Mouse (Mus musculus) midbrain, embryonic 13.5 days (tissue): ENCODE data around the gene Colgalt2. TPM values are rescaled to one million over a fixed set of nuclear protein-coding genes. Genes with fewer than 3 reads are reported as not detected.
A peak's percentile ranks its signal among the peaks of the same experiment; 100 is the strongest.

Experiments used
- ATAC-seq: fragments of 200-750 bp; cut with Nextera tagmentation; 2 replicates; pipeline ENCODE4 v1.8.0; 2017; ENCODE audit warnings: mild to moderate bottlenecking, moderate TSS enrichment, moderate library complexity
- H3K27ac ChIP-seq: fragments of 300-500 bp; sonication (generic); 2 replicates; pipeline ENCODE4 v1.5.1; 2015; ENCODE audit warnings: inconsistent platforms, mild to moderate bottlenecking, moderate library complexity
- H3K27me3 ChIP-seq: fragments of 300-500 bp; sonication (generic); 2 replicates; pipeline ENCODE4 v1.6.1; 2015; ENCODE audit warnings: mild to moderate bottlenecking, inconsistent platforms
- H3K36me3 ChIP-seq: fragments of 300-500 bp; sonication (generic); 2 replicates; pipeline ENCODE4 v1.6.1; 2015; ENCODE audit warnings: mild to moderate bottlenecking, inconsistent platforms
- H3K4me1 ChIP-seq: fragments of 300-500 bp; sonication (generic); replicated peaks from 2 replicates; pipeline ENCODE4 v1.6.1; 2015; ENCODE audit warnings: inconsistent platforms
- H3K4me2 ChIP-seq: fragments of 300-500 bp; sonication (generic); replicated peaks from 2 replicates; pipeline ENCODE4 v1.6.1; 2015; ENCODE audit warnings: moderate library complexity, mild to moderate bottlenecking, inconsistent platforms
- H3K4me3 ChIP-seq: fragments of 300-500 bp; sonication (generic); replicated peaks from 2 replicates; pipeline ENCODE4 v1.5.1; 2015; ENCODE audit warnings: mild to moderate bottlenecking, inconsistent platforms
- H3K9ac ChIP-seq: fragments of 300-500 bp; sonication (generic); replicated peaks from 2 replicates; pipeline ENCODE4 v1.6.1; 2015; ENCODE audit warnings: mild to moderate bottlenecking, inconsistent platforms
- H3K9me3 ChIP-seq: fragments of 300-500 bp; sonication (generic); 2 replicates; pipeline ENCODE4 v1.6.1; 2016; ENCODE audit warnings: mild to moderate bottlenecking, inconsistent platforms
- WGBS: fragments of 180-500 bp; shearing (Covaris S2); methylation state at CpG from one replicate; pipeline ENCODE4 v1.1.7; 2015; 5-methylcytosine and 5-hydroxymethylcytosine counted together
- polyA plus RNA-seq: library from polyadenylated mRNA; unstranded; fragments of >200 nt; fragmentation: Nextera tagmentation; extraction: Ambion mirVana; gene quantifications from 2 replicates; pipeline ENCODE4 v1.2.1, GENCODE M21; 2015

The Colgalt2 gene
- polyA plus RNA-seq, 1 experiment from 2014 or later: 2.2 TPM

DNA sequence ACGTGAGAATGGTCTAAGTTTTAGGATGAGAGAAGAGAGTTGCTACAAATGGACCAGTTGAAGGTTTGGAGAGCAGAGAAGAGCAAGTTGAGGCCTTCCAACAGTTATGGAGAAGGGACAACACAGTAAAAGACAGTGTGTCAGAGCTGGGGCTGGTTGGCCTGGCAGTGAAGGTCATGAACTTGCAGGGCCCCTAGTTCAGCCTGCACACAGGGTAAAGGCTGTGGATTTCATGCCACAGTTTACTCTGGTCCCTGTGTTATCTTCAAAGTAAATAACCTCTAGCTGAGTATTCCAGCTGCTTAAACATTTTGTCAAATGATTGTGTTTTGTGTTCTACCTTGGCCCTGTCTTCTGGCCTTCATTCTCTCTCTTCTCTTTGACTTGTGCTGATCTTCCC, 922 bp upstream of the Colgalt2 start:
- Histone ChIP-seq H3K4me1 (peaks cover 14% of the 10 kb centered on the region), H3K27ac (no peak overlapping the region), H3K9ac (no peak overlapping the region), H3K9me3 (no peaks in the 10 kb centered on the region), H3K27me3 (peaks cover 26% of the 10 kb centered on the region), H3K36me3 (no peaks in the 10 kb centered on the region), H3K4me2 (no peak overlapping the region), H3K4me3 (no peak overlapping the region)
- WGBS: 66% methylated on average over 1 of the region's 1 CpGs
- ATAC-seq: no peak

DNA sequence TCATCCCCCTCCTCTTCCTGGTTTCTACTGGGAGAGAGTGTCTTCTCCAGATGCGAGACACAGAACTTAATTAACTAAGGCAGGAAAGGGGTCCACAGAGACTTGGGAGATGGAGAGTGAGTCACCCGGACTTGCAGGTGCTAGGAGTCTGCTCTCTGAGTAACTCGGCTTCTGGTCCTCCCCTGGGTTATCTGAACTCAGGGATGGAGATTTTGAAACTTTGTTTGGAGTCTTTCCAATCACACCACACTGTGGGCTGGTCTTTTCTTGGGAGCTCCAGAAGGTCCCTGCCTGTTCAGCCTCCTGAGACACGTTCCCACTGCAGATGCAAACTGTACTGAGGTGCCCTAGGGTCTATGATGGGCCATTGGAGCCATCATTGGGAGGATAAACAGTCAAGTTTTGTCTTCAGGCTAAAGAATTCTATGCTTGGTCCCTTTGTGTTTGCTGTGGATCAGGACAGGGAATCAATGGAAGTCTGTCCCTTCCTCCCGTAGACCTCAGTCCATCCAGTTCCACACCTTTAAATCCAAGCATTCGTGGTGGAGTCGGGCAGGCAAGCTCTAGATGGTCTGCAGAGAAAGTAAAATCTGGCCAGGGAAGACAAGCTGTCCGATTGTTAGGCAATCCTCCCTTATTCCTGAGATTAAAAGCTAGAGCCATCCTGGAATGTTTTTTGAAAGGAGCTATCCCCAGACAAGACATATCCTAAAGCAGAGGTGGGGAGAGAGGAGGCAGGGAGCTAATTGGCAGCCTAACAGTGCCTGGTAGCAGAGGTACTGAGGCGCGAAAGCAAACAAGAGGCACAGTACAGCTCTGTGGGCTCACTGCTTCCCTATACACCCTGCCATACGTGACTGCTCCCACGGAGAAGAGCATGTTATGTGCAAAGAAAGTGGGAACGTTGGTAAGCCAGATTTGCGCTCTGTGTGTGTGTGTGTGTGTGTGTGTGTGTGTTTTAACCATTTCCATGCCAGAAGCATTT, 1.2 kb downstream of the Colgalt2 start:
- H3K9me3 ChIP-seq: no peaks in the 10 kb centered on the region
- no peak overlapping the region for H3K27ac ChIP-seq
- no peaks in the 10 kb centered on the region for H3K36me3 ChIP-seq
- peak; percentile 62 for ATAC-seq
- peaks cover 14% of the 10 kb centered on the region for H3K4me1 ChIP-seq
- peak overlapping the region; percentile 86 for H3K4me2 ChIP-seq
- peak overlapping the region; percentile 64 for H3K4me3 ChIP-seq
- 18% methylated on average over 14 of the region's 14 CpGs for WGBS
- peak overlapping the region; percentile 80 for H3K9ac ChIP-seq
- H3K27me3 ChIP-seq: peaks cover 26% of the 10 kb centered on the region

DNA sequence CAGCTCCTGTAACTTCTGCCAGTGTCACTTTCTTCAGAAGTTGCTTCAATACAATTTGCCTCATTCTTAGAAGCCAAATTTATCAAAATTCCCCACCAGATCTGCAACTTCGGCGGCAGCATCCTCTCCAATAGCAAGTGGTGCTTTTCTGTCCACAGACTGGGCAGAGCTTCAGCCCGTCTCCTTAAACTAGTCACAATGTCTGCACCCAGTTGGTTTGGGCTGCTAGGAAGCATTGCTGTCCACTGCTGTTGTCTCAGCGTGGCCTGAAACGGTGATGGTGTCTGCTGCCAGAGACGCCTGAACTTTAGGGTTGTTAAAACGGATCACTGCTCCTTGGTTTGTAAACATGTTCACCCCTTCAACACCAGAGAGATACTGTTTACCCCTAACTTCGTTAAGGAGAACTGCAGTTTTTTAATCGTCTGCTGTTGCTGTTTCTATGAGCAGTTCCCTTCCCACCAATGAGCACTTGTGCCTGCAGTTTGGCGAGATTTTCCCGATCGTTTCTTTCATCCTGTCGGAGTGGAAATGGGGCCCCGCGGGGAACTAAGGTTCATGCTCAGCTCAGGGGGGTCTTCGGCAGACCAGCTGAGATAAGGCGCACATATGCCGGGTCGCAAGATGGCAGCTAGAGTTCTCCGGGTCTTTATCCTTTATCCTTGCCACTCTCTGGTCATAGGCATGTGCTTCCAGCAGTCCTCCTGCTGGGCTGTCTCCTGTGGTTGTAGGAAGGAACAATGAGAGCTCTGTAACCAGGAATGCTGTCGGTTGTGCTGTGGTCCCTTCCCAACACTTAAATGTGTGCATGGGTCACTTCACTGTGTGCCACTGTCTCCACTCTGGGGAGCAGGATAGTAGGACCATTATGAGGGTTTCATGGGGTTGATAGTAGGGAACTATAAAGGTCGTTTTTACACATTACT, 7.7 kb downstream of the Colgalt2 start:
- 0 out of 2 replicates have a peak, but pooled peaks cover 5% of the 10 kb centered on the region for H3K27me3 ChIP-seq
- no peaks in the 10 kb centered on the region for H3K36me3 ChIP-seq
- ATAC-seq: peak; percentile 37; the same call in 1 of the 2 replicates
- no peak overlapping the region for H3K27ac ChIP-seq
- no peaks in the 10 kb centered on the region; the same call in 1 of the 2 replicates for H3K9me3 ChIP-seq
- no peak overlapping the region for H3K9ac ChIP-seq
- H3K4me3 ChIP-seq: no peak overlapping the region
- no peaks in the 10 kb centered on the region for H3K4me1 ChIP-seq
- 47% methylated on average over 22 of the region's 22 CpGs for WGBS
- H3K4me2 ChIP-seq: peak overlapping the region; percentile 33; the same call in 1 of the 2 replicates

DNA sequence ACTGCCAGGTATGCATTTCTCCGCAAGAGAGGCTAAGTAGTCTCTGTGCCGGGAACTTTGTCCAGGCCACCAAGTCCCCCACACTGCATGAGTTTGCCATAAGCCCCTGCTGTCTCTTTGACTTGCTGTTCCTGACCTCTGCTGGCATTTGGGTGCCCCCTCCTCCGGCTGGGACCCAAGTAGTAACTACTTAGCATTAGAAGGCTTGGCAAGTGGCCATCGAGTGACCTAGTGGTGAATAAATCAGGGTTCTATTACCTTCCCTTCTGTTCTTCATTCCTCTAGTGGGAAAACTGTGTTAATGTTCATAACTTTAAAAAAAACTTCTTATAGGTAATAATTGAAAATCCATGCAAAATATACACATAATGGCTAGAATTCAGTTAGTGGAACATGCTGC, 9.7 kb downstream of the Colgalt2 start:
- Histone ChIP-seq H3K9ac (no peak overlapping the region), H3K27me3 (no peaks in the 10 kb centered on the region), H3K36me3 (no peaks in the 10 kb centered on the region), H3K9me3 (no peaks in the 10 kb centered on the region; the same call in 1 of the 2 replicates), H3K27ac (no peak overlapping the region), H3K4me2 (no peak overlapping the region), H3K4me1 (0 out of 2 replicates have a peak, but pooled peaks cover under 1% of the 10 kb centered on the region), H3K4me3 (no peak overlapping the region)
- no peak for ATAC-seq
- 85% methylated on average over 4 of the region's 4 CpGs for whole genome bisulfite sequencing

DNA sequence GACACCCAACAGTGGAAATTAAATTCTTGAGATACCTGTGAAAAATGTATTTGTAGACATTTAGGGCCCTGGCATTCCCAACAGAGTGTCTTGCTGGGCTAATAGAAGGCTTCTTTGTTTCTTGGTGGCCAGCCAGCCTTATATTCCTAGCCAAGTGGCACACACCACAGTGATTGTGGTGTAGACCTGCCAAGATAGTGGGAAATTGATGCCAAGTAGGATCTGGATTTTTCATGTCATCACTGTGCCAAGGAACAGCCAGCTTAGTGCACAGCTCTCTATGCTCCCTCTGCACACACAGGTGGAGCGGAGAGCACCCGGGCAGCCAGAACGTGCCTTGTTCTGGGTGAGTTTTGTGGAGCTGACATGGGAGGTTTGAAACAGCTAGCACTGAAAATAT, 11.0 kb downstream of the Colgalt2 start:
- Histone ChIP-seq H3K4me2 (no peak overlapping the region), H3K4me1 (peaks cover 4% of the 10 kb centered on the region; the same call in 1 of the 2 replicates), H3K9me3 (no peaks in the 10 kb centered on the region; the same call in 1 of the 2 replicates), H3K27ac (no peak overlapping the region), H3K27me3 (no peaks in the 10 kb centered on the region), H3K9ac (no peak overlapping the region), H3K4me3 (no peak overlapping the region), H3K36me3 (no peaks in the 10 kb centered on the region)
- no peak for ATAC-seq
- WGBS: 91% methylated on average over 3 of the region's 3 CpGs

DNA sequence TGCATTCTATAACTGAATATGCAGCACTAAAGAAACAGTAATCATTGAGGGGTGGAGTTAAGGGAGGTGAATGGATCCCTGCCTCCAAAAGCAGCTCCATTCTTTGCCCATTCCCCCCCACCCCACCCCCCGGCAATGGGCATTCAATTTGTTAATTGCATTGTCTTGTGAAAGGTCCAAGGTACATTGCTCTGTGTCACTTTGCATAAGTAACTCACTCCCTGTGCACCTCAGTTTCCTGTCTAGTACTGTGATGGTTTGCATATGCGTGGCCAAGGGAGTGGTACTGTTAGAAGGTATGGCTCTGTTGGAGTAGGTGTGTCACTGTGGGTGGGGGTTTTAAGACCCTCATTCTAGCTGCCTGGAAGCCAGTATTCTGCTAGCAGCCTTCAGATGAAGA, 13.5 kb downstream of the Colgalt2 start:
- H3K27me3 ChIP-seq: no peaks in the 10 kb centered on the region
- H3K4me2 ChIP-seq: no peak overlapping the region
- 96% methylated on average over 2 of the region's 2 CpGs for WGBS
- H3K9me3 ChIP-seq: no peaks in the 10 kb centered on the region; the same call in 1 of the 2 replicates
- H3K4me3 ChIP-seq: no peak overlapping the region
- ATAC-seq: no peak
- H3K9ac ChIP-seq: no peak overlapping the region
- no peak overlapping the region for H3K27ac ChIP-seq
- peaks cover 4% of the 10 kb centered on the region for H3K4me1 ChIP-seq
- H3K36me3 ChIP-seq: no peaks in the 10 kb centered on the region

DNA sequence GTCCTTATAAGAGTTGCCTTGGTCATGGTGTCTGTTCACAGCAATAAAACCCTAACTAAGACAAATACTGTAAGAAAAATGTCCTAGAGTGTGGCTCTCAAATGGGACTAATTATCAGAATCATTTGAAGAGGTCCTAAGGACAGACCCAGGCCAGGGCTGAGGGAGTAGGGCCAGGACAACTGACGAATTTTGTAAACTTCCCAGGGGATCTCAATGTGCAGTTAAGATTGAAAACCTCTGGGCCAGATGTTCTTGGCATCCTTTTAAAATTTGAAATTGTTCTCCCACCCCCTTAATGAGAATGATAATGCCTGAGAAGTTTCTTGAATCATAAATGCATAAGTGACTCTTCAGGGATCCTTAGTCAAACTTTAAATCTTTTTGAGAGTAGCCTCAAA, 14.3 kb downstream of the Colgalt2 start:
- no peak overlapping the region for H3K27ac ChIP-seq
- H3K4me3 ChIP-seq: no peak overlapping the region
- no peak overlapping the region for H3K4me2 ChIP-seq
- ATAC-seq: no peak
- H3K27me3 ChIP-seq: no peaks in the 10 kb centered on the region
- H3K9ac ChIP-seq: no peak overlapping the region
- no peaks in the 10 kb centered on the region for H3K36me3 ChIP-seq
- H3K4me1 ChIP-seq: peaks cover 4% of the 10 kb centered on the region
- H3K9me3 ChIP-seq: no peaks in the 10 kb centered on the region; the same call in 1 of the 2 replicates
- WGBS: 74% methylated on average over 1 of the region's 1 CpGs

DNA sequence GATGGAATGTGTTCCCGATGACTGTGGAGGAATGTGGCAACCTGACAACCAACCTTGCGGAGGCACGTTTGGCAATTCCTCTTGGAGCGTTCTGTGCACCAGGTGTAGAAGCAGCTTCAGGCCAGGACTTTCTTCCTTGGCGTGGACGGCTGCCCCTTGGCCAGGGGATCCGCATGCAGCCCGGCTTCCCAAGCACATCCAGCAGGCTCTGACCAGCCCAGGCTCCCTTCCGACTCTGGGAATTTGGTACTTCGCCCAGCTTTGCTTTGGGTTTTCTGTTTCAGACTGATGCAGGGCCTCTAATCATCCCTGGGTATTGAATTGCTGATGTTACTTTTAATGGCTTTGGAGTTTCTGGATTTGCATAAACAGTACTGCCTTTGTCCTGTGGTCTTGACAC, 14.8 kb downstream of the Colgalt2 start:
- Histone ChIP-seq H3K9me3 (no peaks in the 10 kb centered on the region; the same call in 1 of the 2 replicates), H3K4me2 (no peak overlapping the region), H3K36me3 (no peaks in the 10 kb centered on the region), H3K27ac (no peak overlapping the region), H3K27me3 (no peaks in the 10 kb centered on the region), H3K4me1 (peaks cover 4% of the 10 kb centered on the region), H3K4me3 (no peak overlapping the region), H3K9ac (no peak overlapping the region)
- WGBS: 83% methylated on average over 10 of the region's 10 CpGs
- no peak for ATAC-seq

DNA sequence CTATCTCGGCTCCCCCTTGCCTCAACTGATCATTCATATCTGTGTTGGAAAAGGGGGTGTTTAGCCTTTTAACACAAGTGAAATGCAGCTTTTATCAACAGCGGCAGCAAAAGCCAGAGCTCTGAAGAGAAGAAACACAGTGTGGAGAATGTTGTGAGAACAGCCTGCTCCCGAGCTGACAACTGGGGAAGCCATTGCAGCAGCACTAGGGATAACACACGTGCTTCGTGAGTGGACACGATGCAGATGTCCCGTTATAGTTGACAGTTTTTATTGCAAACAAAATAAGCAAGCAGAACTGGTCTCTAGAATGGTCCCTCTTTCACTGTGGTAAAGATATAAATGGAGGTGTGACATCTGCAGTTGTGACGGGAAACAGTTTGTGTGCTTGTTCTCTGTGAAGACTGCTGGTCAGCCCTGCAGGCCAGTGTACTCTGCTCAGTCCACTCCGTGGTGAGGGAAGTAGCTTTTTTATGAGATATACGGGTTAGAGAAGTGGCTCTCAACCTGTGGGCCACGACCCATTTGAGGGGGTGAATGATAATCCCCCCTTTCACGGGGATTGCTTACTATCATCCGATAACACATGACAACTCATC, 16.8 kb downstream of the Colgalt2 start:
- Histone ChIP-seq H3K4me2 (no peak overlapping the region), H3K9me3 (no peaks in the 10 kb centered on the region; the same call in 1 of the 2 replicates), H3K9ac (no peak overlapping the region), H3K27me3 (no peaks in the 10 kb centered on the region), H3K36me3 (no peaks in the 10 kb centered on the region), H3K27ac (no peak overlapping the region), H3K4me3 (no peak overlapping the region), H3K4me1 (peaks cover 4% of the 10 kb centered on the region)
- no peak for ATAC-seq
- WGBS: 87% methylated on average over 13 of the region's 13 CpGs

DNA sequence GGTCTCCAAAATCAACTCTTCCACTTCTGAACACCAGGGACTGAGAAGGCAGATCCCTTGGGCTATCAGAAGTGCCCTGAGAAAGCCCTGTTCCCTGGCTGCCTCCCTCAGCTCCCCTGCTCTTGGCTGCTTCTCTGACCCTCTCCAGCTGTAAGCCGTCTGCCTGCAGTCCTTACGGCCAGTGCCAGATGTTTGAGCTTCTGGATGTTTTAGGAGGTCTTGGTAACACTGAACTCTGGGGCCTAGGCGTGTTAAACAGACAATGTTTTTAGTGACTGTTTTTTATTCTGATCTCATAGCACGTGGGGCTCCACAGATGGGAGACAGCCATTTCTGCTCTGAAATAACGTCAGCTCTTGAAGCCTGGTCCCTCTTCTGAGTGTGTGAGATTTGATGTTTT, 18.0 kb downstream of the Colgalt2 start:
- Histone ChIP-seq H3K9me3 (no peaks in the 10 kb centered on the region), H3K27ac (no peak overlapping the region), H3K36me3 (no peaks in the 10 kb centered on the region), H3K27me3 (no peaks in the 10 kb centered on the region), H3K9ac (no peak overlapping the region), H3K4me2 (no peak overlapping the region), H3K4me3 (no peak overlapping the region), H3K4me1 (peaks cover 6% of the 10 kb centered on the region)
- ATAC-seq: no peak
- 58% methylated on average over 5 of the region's 5 CpGs for WGBS

DNA sequence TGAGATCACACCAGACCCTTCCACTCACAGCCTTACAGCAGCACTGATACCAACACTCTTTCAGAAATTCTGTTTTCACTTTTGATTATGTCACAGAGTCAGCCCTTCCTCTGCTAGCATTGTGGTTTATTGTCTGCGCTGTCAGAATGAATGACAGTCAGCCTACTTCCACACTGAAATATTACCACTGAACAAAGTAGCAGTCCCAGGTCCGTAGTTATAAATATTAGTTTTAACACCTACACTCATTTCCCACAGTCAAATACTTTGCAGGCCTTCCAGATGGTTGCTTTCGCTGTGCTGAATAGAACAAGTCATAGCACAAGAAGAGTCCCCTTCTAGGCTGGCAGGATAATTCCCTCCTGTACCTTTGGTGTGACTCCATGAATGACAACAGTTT, 22.7 kb downstream of the Colgalt2 start:
- H3K4me1 ChIP-seq: peaks cover 2% of the 10 kb centered on the region; the same call in 1 of the 2 replicates
- H3K36me3 ChIP-seq: no peaks in the 10 kb centered on the region
- H3K27ac ChIP-seq: no peak overlapping the region
- ATAC-seq: no peak
- no peak overlapping the region for H3K4me3 ChIP-seq
- no peak overlapping the region for H3K4me2 ChIP-seq
- no peak overlapping the region for H3K9ac ChIP-seq
- WGBS: 90% methylated on average over 3 of the region's 3 CpGs
- H3K27me3 ChIP-seq: no peaks in the 10 kb centered on the region
- H3K9me3 ChIP-seq: no peaks in the 10 kb centered on the region
